Mouse (Mus musculus) c-Kit-positive CD71-negative TER-119-negative erythroid progenitor cells, embryonic 14.5 days (primary cell): ENCODE measurements around the gene Tmigd1.
"Not testable (repeated sequence)": the region's sequence is repeated elsewhere in the genome, so short reads cannot be mapped to it uniquely, and the experiment has no call there.

Experiments used
- DNase-seq: peaks from one replicate; pipeline ENCODE4 v3.0.0-alpha.2; 2013; ENCODE audit warnings: low read depth

Tmigd1 gene

GRCm38 (mm10) chr11:76898751-76899150, 3.2 kb upstream of the Tmigd1 start:
- DNase-seq = no peak

GRCm38 (mm10) chr11:76899758-76900738, 1.9 kb upstream of the Tmigd1 start:
- peak; percentile 22 for DNase-seq

- no peak for DNase-seq
These were observed 2.4 kb downstream of the Tmigd1 start for GRCm38 (mm10) chr11:76904340-76904739.

- no peak for DNase-seq
These were observed 6.7 kb downstream of the Tmigd1 start for GRCm38 (mm10) chr11:76908651-76909050.

GRCm38 (mm10) chr11:76911325-76912054, 9.5 kb downstream of the Tmigd1 start:
- no peak for DNase-seq

- no peak for DNase-seq
These were observed 10.1 kb downstream of the Tmigd1 start for GRCm38 (mm10) chr11:76912055-76912395.

GRCm38 (mm10) chr11:76914366-76914765, 12.4 kb downstream of the Tmigd1 start:
- DNase-seq = no peak

- DNase-seq = peak; percentile 41
These were observed 14.7 kb downstream of the Tmigd1 start for GRCm38 (mm10) chr11:76916539-76917229.

GRCm38 (mm10) chr11:76917230-76917548, 15.2 kb downstream of the Tmigd1 start:
- DNase-seq = no peak

GRCm38 (mm10) chr11:76920607-76921006, 18.6 kb downstream of the Tmigd1 start:
- no peak for DNase-seq

- no peak for DNase-seq
These were observed 22.8 kb downstream of the Tmigd1 start, which contains the start of gene Blmh for GRCm38 (mm10) chr11:76924759-76925236. Gene Blmh, plus strand, starts transcription at chr11:76924809.

- not testable (repeated sequence) for DNase-seq
These were observed 26.6 kb downstream of the Tmigd1 start for GRCm38 (mm10) chr11:76928586-76928985.

GRCm38 (mm10) chr11:76933209-76933608, 31.2 kb downstream of the Tmigd1 start:
- DNase-seq = no peak

GRCm38 (mm10) chr11:76936578-76936977, 34.6 kb downstream of the Tmigd1 start:
- DNase-seq = no peak

GRCm38 (mm10) chr11:76944839-76945238, 42.9 kb downstream of the Tmigd1 start:
- no peak for DNase-seq

GRCm38 (mm10) chr11:76945386-76946202, 43.6 kb downstream of the Tmigd1 start:
- peak; percentile 85 for DNase-seq

GRCm38 (mm10) chr11:76946203-76946585, 44.2 kb downstream of the Tmigd1 start:
- no peak for DNase-seq

GRCm38 (mm10) chr11:76953536-76953935, 51.6 kb downstream of the Tmigd1 start:
- no peak for DNase-seq

GRCm38 (mm10) chr11:76965703-76966102, 63.7 kb downstream of the Tmigd1 start:
- no peak for DNase-seq
